Mouse (Mus musculus): ENCODE measurements around the gene Fgfr2. TPM values are rescaled to one million over a fixed set of nuclear protein-coding genes. Genes with fewer than 3 reads are reported as not detected.

Fgfr2 gene
- polyA plus RNA-seq, 1 experiment from 2014 or later, result 11.4 TPM

DNA sequence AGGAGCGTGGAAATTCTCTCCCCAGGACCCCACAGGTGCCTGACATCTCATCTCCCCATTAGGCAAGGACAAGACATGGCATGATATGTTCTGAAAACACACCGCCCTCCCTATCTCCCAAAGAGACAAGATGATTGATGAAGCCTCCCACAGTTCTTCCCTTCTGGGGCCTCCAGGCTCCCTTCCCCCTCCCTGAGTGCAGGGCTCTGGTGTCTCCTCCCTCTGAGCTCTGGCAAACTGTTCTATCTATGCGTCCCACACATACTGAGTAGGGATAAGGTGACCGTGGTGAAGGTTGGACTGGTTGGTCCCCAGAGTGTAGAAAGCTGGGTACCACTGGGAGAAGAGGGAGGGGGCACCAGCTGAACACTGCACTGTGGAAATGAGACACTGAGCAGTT lies 1024.7 kb downstream of the Fgfr2 start:
- ATAC-seq (ENCODE audit: low read depth), result no peak
- Histone ChIP-seq H3K27me3 (ENCODE audit: control insufficient read depth, insufficient read depth, low read depth, low read length) (no peaks in the 10 kb centered on the region), H3K27ac (ENCODE audit: low read length) (no peak overlapping the region), H3K36me3 (ENCODE audit: control insufficient read depth, insufficient read depth) (no peaks in the 10 kb centered on the region), H3K9ac (ENCODE audit: low read depth, low read length) (no peak overlapping the region), H3K4me3 (ENCODE audit: low read depth, low read length) (no peak overlapping the region), H3K9me3 (replicated peaks; ENCODE audit: control insufficient read depth, low read length) (no peaks in the 10 kb centered on the region; the same call in 1 of the 2 replicates), H3K4me1 (ENCODE audit: control insufficient read depth, low read depth, low read length) (no peaks in the 10 kb centered on the region), H3K4me2 (ENCODE audit: low read depth, low read length) (no peak overlapping the region)
- WGBS (ENCODE audit: insufficient replicate concordance), result 54% methylated on average over 4 of the region's 4 CpGs

DNA sequence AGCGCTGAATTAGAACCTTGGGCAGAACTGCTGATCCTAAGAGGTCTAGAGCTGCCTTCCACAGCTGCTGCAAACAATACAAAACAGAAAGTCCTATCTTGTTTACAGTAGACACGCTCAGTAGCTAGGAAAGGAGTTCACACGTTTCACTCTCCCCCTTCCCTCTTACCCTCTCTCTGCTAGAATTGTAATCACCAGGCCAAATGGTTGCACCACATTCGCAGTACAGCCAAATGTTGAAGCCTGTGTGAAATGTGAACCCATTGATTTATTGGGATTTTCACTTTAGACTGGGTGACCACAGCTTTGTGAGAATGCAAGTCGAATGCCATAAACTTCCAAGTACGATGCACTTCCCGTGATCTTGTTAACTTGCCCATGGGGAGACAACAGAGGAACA lies 1028.5 kb downstream of the Fgfr2 start:
- Histone ChIP-seq H3K9ac (ENCODE audit: low read depth, low read length) (no peak overlapping the region), H3K27me3 (ENCODE audit: control insufficient read depth, insufficient read depth, low read depth, low read length) (no peaks in the 10 kb centered on the region), H3K36me3 (ENCODE audit: control insufficient read depth, insufficient read depth) (no peaks in the 10 kb centered on the region), H3K4me3 (ENCODE audit: low read depth, low read length) (no peak overlapping the region), H3K27ac (ENCODE audit: low read length) (no peak overlapping the region), H3K4me2 (ENCODE audit: low read depth, low read length) (no peak overlapping the region), H3K4me1 (ENCODE audit: control insufficient read depth, low read depth, low read length) (no peaks in the 10 kb centered on the region), H3K9me3 (replicated peaks; ENCODE audit: control insufficient read depth, low read length) (no peaks in the 10 kb centered on the region; the same call in 1 of the 2 replicates)
- no peak for ATAC-seq (ENCODE audit: low read depth)
- 49% methylated on average over 7 of the region's 7 CpGs for WGBS (ENCODE audit: insufficient replicate concordance)

DNA sequence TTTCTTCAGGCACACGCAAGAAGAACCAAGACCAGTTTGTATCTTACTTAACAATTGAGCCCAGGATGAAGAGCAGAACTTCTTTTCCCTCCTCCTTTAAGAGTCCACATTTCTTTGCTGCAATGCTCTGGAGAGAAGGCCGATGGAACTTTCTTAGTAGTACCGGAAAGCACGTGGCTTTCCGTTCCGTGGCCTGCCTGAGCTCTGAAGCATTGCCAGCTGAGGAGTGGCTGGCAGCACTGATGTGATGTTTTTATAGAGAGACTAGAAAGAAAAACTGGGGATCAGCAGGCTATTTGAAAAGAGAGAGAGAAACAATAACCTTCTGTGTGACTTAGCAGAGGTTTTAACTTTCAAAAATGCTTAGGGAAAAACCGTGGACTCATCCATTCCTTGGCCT lies 1031.6 kb downstream of the Fgfr2 start:
- Histone ChIP-seq H3K9ac (ENCODE audit: low read depth, low read length) (no peak overlapping the region), H3K27me3 (ENCODE audit: control insufficient read depth, insufficient read depth, low read depth, low read length) (no peaks in the 10 kb centered on the region), H3K36me3 (ENCODE audit: control insufficient read depth, insufficient read depth) (no peaks in the 10 kb centered on the region), H3K4me3 (ENCODE audit: low read depth, low read length) (no peak overlapping the region), H3K9me3 (replicated peaks; ENCODE audit: control insufficient read depth, low read length) (no peaks in the 10 kb centered on the region; the same call in 1 of the 2 replicates), H3K4me2 (ENCODE audit: low read depth, low read length) (no peak overlapping the region), H3K4me1 (ENCODE audit: control insufficient read depth, low read depth, low read length) (no peaks in the 10 kb centered on the region), H3K27ac (ENCODE audit: low read length) (no peak overlapping the region)
- WGBS (ENCODE audit: insufficient replicate concordance), result 75% methylated on average over 7 of the region's 7 CpGs
- ATAC-seq (ENCODE audit: low read depth), result no peak

DNA sequence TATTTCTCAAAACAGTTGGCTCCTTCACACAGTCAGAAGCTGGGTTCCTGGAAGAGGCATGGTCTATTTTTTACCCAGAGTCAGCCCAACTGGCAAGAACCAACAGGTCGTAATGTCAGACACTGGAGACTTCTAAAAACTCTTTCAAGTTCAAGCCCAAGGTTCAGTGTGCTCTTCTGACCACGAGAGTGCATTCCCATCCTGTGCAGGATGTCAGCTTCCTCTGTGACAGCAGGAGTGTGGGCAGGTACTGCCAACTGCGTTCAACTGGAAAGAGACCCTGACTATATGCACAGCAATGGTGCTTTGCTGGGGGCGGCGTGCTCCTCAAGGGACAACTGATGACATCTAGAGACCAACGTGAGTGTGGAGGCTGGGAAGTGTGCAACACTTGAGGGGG lies 1034.5 kb downstream of the Fgfr2 start:
- Histone ChIP-seq H3K4me2 (ENCODE audit: low read depth, low read length) (no peak overlapping the region), H3K27ac (ENCODE audit: low read length) (no peak overlapping the region), H3K27me3 (ENCODE audit: control insufficient read depth, insufficient read depth, low read depth, low read length) (no peaks in the 10 kb centered on the region), H3K9me3 (replicated peaks; ENCODE audit: control insufficient read depth, low read length) (no peaks in the 10 kb centered on the region), H3K4me1 (ENCODE audit: control insufficient read depth, low read depth, low read length) (no peaks in the 10 kb centered on the region), H3K36me3 (ENCODE audit: control insufficient read depth, insufficient read depth) (no peaks in the 10 kb centered on the region), H3K9ac (ENCODE audit: low read depth, low read length) (no peak overlapping the region), H3K4me3 (ENCODE audit: low read depth, low read length) (no peak overlapping the region)
- no peak for ATAC-seq (ENCODE audit: low read depth)
- WGBS (ENCODE audit: insufficient replicate concordance), result 41% methylated on average over 6 of the region's 6 CpGs

DNA sequence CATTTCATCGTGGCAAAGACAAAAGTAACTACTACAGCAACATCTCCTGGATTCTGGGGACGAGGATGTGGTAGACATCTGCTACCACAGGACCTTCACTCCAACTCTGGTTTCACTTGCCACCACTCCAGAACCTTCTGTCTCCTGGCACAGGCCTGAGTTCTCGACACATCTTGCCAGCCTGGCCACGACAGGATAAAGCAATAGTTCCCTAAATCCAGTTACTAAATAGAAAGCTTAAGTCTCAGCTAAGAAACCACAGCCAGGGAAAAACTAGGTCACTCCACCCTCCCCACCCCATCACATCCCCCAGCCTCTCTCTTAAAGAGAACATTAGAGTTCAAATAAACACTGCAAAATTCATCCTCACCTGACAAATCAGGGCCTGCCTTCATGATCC lies 1035.0 kb downstream of the Fgfr2 start:
- H3K4me2 ChIP-seq (ENCODE audit: low read depth, low read length), result no peak overlapping the region
- H3K27ac ChIP-seq (ENCODE audit: low read length), result no peak overlapping the region
- ATAC-seq (ENCODE audit: low read depth), result no peak
- no peaks in the 10 kb centered on the region for H3K9me3 ChIP-seq (replicated peaks; ENCODE audit: control insufficient read depth, low read length)
- no peaks in the 10 kb centered on the region for H3K27me3 ChIP-seq (ENCODE audit: control insufficient read depth, insufficient read depth, low read depth, low read length)
- H3K4me1 ChIP-seq (ENCODE audit: control insufficient read depth, low read depth, low read length), result no peaks in the 10 kb centered on the region
- no peaks in the 10 kb centered on the region for H3K36me3 ChIP-seq (ENCODE audit: control insufficient read depth, insufficient read depth)
- 40% methylated on average over 4 of the region's 4 CpGs for WGBS (ENCODE audit: insufficient replicate concordance)
- no peak overlapping the region for H3K9ac ChIP-seq (ENCODE audit: low read depth, low read length)
- no peak overlapping the region for H3K4me3 ChIP-seq (ENCODE audit: low read depth, low read length)

DNA sequence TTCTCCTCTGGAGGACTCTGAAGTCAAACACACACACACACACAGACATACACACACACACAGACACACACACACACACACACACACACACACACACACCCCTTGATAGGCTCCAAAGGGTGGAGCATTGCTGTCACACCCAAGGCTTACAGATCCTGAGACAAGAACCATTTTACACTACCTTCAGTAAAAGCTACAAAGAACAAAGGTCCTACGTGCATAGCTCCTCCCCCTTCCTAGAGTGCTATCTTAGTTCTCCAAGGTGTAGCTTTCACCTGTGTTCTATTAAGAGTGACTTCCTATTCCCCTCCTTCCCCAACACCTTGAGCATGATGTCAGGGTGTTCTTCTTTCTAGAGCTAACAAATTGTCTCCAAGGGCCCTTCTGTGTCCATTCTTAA lies 1047.3 kb downstream of the Fgfr2 start:
- Histone ChIP-seq H3K27ac (ENCODE audit: low read length) (no peak overlapping the region), H3K4me1 (ENCODE audit: control insufficient read depth, low read depth, low read length) (no peaks in the 10 kb centered on the region), H3K36me3 (ENCODE audit: control insufficient read depth, insufficient read depth) (no peaks in the 10 kb centered on the region), H3K4me3 (ENCODE audit: low read depth, low read length) (no peak overlapping the region), H3K27me3 (ENCODE audit: control insufficient read depth, insufficient read depth, low read depth, low read length) (no peaks in the 10 kb centered on the region), H3K4me2 (ENCODE audit: low read depth, low read length) (no peak overlapping the region), H3K9me3 (replicated peaks; ENCODE audit: control insufficient read depth, low read length) (no peaks in the 10 kb centered on the region), H3K9ac (ENCODE audit: low read depth, low read length) (no peak overlapping the region)
- ATAC-seq (ENCODE audit: low read depth), result no peak
- 48% methylated on average over 1 of the region's 1 CpGs for WGBS (ENCODE audit: insufficient replicate concordance)

DNA sequence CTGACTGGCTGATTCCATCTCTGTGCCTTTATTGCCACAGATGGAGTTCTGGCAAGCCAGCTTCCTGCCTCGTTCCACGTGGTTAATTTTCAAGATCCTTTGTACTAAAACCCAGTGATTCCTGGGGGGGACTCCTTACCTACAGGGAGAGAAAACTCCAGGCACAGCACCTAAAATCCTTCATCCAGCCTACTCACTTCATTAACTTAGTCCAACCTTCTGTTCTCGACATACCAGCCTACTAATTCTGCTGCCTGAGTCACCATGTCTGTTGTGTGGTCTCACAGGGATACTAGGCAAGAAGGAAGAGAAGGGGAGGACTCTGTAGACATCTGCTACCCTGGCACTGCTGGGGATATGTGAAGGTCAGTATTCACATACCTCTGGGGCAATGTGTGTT lies 1048.6 kb downstream of the Fgfr2 start:
- H3K4me1 ChIP-seq (ENCODE audit: control insufficient read depth, low read depth, low read length), result no peaks in the 10 kb centered on the region
- no peaks in the 10 kb centered on the region for H3K27me3 ChIP-seq (ENCODE audit: control insufficient read depth, insufficient read depth, low read depth, low read length)
- no peaks in the 10 kb centered on the region for H3K36me3 ChIP-seq (ENCODE audit: control insufficient read depth, insufficient read depth)
- H3K4me2 ChIP-seq (ENCODE audit: low read depth, low read length), result no peak overlapping the region
- H3K9ac ChIP-seq (ENCODE audit: low read depth, low read length), result no peak overlapping the region
- no peak for ATAC-seq (ENCODE audit: low read depth)
- H3K9me3 ChIP-seq (replicated peaks; ENCODE audit: control insufficient read depth, low read length), result no peaks in the 10 kb centered on the region
- H3K27ac ChIP-seq (ENCODE audit: low read length), result no peak overlapping the region
- 42% methylated on average over 3 of the region's 3 CpGs for WGBS (ENCODE audit: insufficient replicate concordance)
- no peak overlapping the region for H3K4me3 ChIP-seq (ENCODE audit: low read depth, low read length)

DNA sequence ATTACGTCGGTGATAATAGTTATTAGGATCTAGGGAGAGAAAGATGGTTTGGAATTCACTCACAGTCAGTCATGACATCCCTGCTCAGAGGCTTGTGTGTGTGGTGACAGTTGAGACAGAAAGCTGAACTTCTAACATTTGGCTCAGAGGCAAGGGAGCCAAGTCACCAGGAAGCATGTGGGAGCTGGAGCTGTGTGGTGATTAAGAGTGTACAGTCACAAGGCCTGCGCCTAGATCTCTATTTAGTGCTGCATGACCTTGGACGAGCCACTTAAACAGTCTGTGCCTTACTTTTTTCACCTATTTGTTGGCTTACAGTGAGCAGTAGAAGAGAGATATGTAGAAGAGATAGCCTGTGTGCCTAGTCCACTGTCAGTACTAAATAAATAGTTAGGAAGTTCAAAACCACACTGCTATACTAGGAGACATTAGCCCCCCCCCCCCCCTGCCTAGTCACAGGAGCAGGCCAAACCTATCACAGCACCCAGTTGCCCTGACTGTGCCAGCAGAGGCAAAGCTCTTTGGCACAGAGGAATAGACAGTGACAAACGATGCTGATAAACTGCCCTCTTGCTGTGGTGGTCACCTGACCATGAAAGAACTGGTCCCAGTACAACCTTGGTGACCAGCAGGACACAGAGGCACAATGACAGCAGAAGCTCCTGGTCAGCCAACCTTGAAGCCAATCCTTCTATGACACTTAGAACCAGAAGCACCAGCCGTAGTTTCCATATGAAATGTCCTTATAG lies 1052.1 kb downstream of the Fgfr2 start:
- no peaks in the 10 kb centered on the region for H3K4me1 ChIP-seq (ENCODE audit: control insufficient read depth, low read depth, low read length)
- H3K27ac ChIP-seq (ENCODE audit: low read length), result no peak overlapping the region
- H3K9me3 ChIP-seq (replicated peaks; ENCODE audit: control insufficient read depth, low read length), result no peaks in the 10 kb centered on the region
- no peak overlapping the region for H3K4me3 ChIP-seq (ENCODE audit: low read depth, low read length)
- no peak for ATAC-seq (ENCODE audit: low read depth)
- H3K27me3 ChIP-seq (ENCODE audit: control insufficient read depth, insufficient read depth, low read depth, low read length), result no peaks in the 10 kb centered on the region
- H3K9ac ChIP-seq (ENCODE audit: low read depth, low read length), result no peak overlapping the region
- 60% methylated on average over 6 of the region's 6 CpGs for WGBS (ENCODE audit: insufficient replicate concordance)
- no peaks in the 10 kb centered on the region for H3K36me3 ChIP-seq (ENCODE audit: control insufficient read depth, insufficient read depth)
- H3K4me2 ChIP-seq (ENCODE audit: low read depth, low read length), result no peak overlapping the region

DNA sequence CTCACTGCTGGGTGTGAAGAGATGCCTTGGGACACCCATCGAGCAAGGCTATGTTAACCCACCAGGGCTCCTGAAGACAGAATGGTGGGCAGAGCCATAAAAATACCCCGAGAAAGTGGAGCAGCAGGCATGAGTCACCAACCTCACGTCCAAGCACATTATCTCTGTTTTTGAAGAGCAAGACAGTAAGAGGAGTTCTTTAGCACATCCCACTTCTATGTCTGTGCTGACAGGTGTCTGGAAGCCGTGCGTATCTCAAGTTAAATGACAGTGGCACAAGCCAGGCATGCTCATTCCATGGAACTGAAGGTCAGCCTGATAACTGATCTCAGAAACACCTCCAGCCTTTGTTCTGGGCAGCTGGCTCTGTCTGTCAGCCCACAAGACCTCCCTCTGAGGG lies 1055.2 kb downstream of the Fgfr2 start:
- ATAC-seq (ENCODE audit: low read depth), result no peak
- Histone ChIP-seq H3K4me1 (ENCODE audit: control insufficient read depth, low read depth, low read length) (no peaks in the 10 kb centered on the region), H3K36me3 (ENCODE audit: control insufficient read depth, insufficient read depth) (no peaks in the 10 kb centered on the region), H3K4me2 (ENCODE audit: low read depth, low read length) (no peak overlapping the region), H3K27me3 (ENCODE audit: control insufficient read depth, insufficient read depth, low read depth, low read length) (no peaks in the 10 kb centered on the region), H3K4me3 (ENCODE audit: low read depth, low read length) (no peak overlapping the region), H3K9me3 (replicated peaks; ENCODE audit: control insufficient read depth, low read length) (no peaks in the 10 kb centered on the region), H3K27ac (ENCODE audit: low read length) (no peak overlapping the region), H3K9ac (ENCODE audit: low read depth, low read length) (no peak overlapping the region)
- 52% methylated on average over 5 of the region's 5 CpGs for WGBS (ENCODE audit: insufficient replicate concordance)
